Mouse (Mus musculus): ENCODE results near the gene Hba-a1. TPM values are rescaled to one million over a fixed set of nuclear protein-coding genes. Genes with fewer than 3 reads are reported as not detected.
A peak's percentile ranks its signal among the peaks of the same experiment; 100 is the strongest.

Hba-a1 gene
- polyA plus RNA-seq, 1 experiment from 2014 or later: 3,181 TPM

GRCm38 (mm10) chr11:32243205-32243955 lies 39.9 kb upstream of the Hba-a1 start:
- no peak overlapping the region for H3K4me2 ChIP-seq (replicated peaks)
- peak overlapping the region; percentile 30; the same call in 1 of the 2 replicates for H3K27ac ChIP-seq
- ATAC-seq (ENCODE audit: insufficient number of reproducible peaks, insufficient read depth, low FRiP score, low TSS enrichment): no peak
- H3K4me1 ChIP-seq: 0 out of 2 replicates have a peak, but pooled peaks cover 5% of the 10 kb centered on the region
- no peak overlapping the region for H3K9ac ChIP-seq
- H3K36me3 ChIP-seq: peaks cover 61% of the 10 kb centered on the region
- no peaks in the 10 kb centered on the region for H3K9me3 ChIP-seq
- H3K4me3 ChIP-seq: no peak overlapping the region
- 50% methylated on average over 7 of the region's 7 CpGs for WGBS
- no peaks in the 10 kb centered on the region for H3K27me3 ChIP-seq

GRCm38 (mm10) chr11:32244064-32244463 lies 39.2 kb upstream of the Hba-a1 start:
- 63% methylated on average over 3 of the region's 3 CpGs for WGBS
- peak overlapping the region; percentile 60 for H3K27ac ChIP-seq
- H3K27me3 ChIP-seq: no peaks in the 10 kb centered on the region
- H3K36me3 ChIP-seq: peaks cover 61% of the 10 kb centered on the region
- no peak overlapping the region for H3K9ac ChIP-seq
- no peak overlapping the region for H3K4me3 ChIP-seq
- H3K4me1 ChIP-seq: 0 out of 2 replicates have a peak, but pooled peaks cover 5% of the 10 kb centered on the region
- no peaks in the 10 kb centered on the region for H3K9me3 ChIP-seq
- no peak overlapping the region for H3K4me2 ChIP-seq (replicated peaks)
- no peak for ATAC-seq (ENCODE audit: insufficient number of reproducible peaks, insufficient read depth, low FRiP score, low TSS enrichment)

GRCm38 (mm10) chr11:32244617-32245016 lies 38.7 kb upstream of the Hba-a1 start:
- Histone ChIP-seq H3K9me3 (no peaks in the 10 kb centered on the region), H3K36me3 (peaks cover 61% of the 10 kb centered on the region), H3K27ac (peak overlapping the region; percentile 60), H3K4me1 (0 out of 2 replicates have a peak, but pooled peaks cover 5% of the 10 kb centered on the region), H3K27me3 (no peaks in the 10 kb centered on the region), H3K4me3 (no peak overlapping the region), H3K9ac (no peak overlapping the region), H3K4me2 (replicated peaks) (no peak overlapping the region)
- ATAC-seq (ENCODE audit: insufficient number of reproducible peaks, insufficient read depth, low FRiP score, low TSS enrichment): no peak
- WGBS: 90% methylated on average over 1 of the region's 1 CpGs

GRCm38 (mm10) chr11:32245614-32246013 lies 37.7 kb upstream of the Hba-a1 start:
- H3K4me1 ChIP-seq: 0 out of 2 replicates have a peak, but pooled peaks cover 5% of the 10 kb centered on the region
- H3K4me2 ChIP-seq (replicated peaks): no peak overlapping the region
- ATAC-seq (ENCODE audit: insufficient number of reproducible peaks, insufficient read depth, low FRiP score, low TSS enrichment): peak; percentile 53; the same call in 1 of the 2 replicates
- H3K4me3 ChIP-seq: no peak overlapping the region
- 92% methylated on average over 6 of the region's 6 CpGs for WGBS
- no peaks in the 10 kb centered on the region for H3K27me3 ChIP-seq
- H3K9me3 ChIP-seq: no peaks in the 10 kb centered on the region
- no peak overlapping the region for H3K27ac ChIP-seq
- H3K36me3 ChIP-seq: peaks cover 60% of the 10 kb centered on the region
- no peak overlapping the region for H3K9ac ChIP-seq

GRCm38 (mm10) chr11:32247068-32247467 lies 36.2 kb upstream of the Hba-a1 start:
- no peaks in the 10 kb centered on the region for H3K9me3 ChIP-seq
- peaks cover 53% of the 10 kb centered on the region for H3K36me3 ChIP-seq
- H3K27me3 ChIP-seq: no peaks in the 10 kb centered on the region
- H3K27ac ChIP-seq: no peak overlapping the region
- ATAC-seq (ENCODE audit: insufficient number of reproducible peaks, insufficient read depth, low FRiP score, low TSS enrichment): no peak
- 0 out of 2 replicates have a peak, but pooled peaks cover 5% of the 10 kb centered on the region for H3K4me1 ChIP-seq
- no peak overlapping the region for H3K9ac ChIP-seq
- H3K4me3 ChIP-seq: no peak overlapping the region
- no peak overlapping the region for H3K4me2 ChIP-seq (replicated peaks)

GRCm38 (mm10) chr11:32248350-32248749 lies 35.0 kb upstream of the Hba-a1 start:
- ATAC-seq (ENCODE audit: insufficient number of reproducible peaks, insufficient read depth, low FRiP score, low TSS enrichment): no peak
- H3K27ac ChIP-seq: no peak overlapping the region
- 0 out of 2 replicates have a peak, but pooled peaks cover 2% of the 10 kb centered on the region for H3K4me1 ChIP-seq
- H3K4me3 ChIP-seq: no peak overlapping the region
- peaks cover 59% of the 10 kb centered on the region for H3K36me3 ChIP-seq
- H3K27me3 ChIP-seq: no peaks in the 10 kb centered on the region
- WGBS: 89% methylated on average over 3 of the region's 3 CpGs
- no peak overlapping the region for H3K4me2 ChIP-seq (replicated peaks)
- no peaks in the 10 kb centered on the region for H3K9me3 ChIP-seq
- no peak overlapping the region for H3K9ac ChIP-seq

GRCm38 (mm10) chr11:32250880-32251763 lies 32.2 kb upstream of the Hba-a1 start:
- Histone ChIP-seq H3K9me3 (no peaks in the 10 kb centered on the region), H3K9ac (no peak overlapping the region), H3K4me1 (no peaks in the 10 kb centered on the region), H3K36me3 (peaks cover 55% of the 10 kb centered on the region), H3K4me2 (replicated peaks) (no peak overlapping the region), H3K4me3 (no peak overlapping the region), H3K27me3 (no peaks in the 10 kb centered on the region), H3K27ac (no peak overlapping the region)
- ATAC-seq (ENCODE audit: insufficient number of reproducible peaks, insufficient read depth, low FRiP score, low TSS enrichment): no peak
- 85% methylated on average over 8 of the region's 8 CpGs for WGBS

- H3K27me3 ChIP-seq: no peaks in the 10 kb centered on the region
- H3K4me2 ChIP-seq (replicated peaks): no peak overlapping the region
- no peak overlapping the region for H3K27ac ChIP-seq
- no peak overlapping the region for H3K9ac ChIP-seq
- no peak for ATAC-seq (ENCODE audit: insufficient number of reproducible peaks, insufficient read depth, low FRiP score, low TSS enrichment)
- no peak overlapping the region for H3K4me3 ChIP-seq
- H3K4me1 ChIP-seq: no peaks in the 10 kb centered on the region
- 100% methylated on average over 1 of the region's 1 CpGs for WGBS
- peaks cover 37% of the 10 kb centered on the region for H3K36me3 ChIP-seq
- no peaks in the 10 kb centered on the region for H3K9me3 ChIP-seq
Measured at GRCm38 (mm10) chr11:32253121-32253520, 30.2 kb upstream of the Hba-a1 start.

- Histone ChIP-seq H3K4me3 (no peak overlapping the region), H3K36me3 (peaks cover 28% of the 10 kb centered on the region), H3K9ac (no peak overlapping the region), H3K27me3 (no peaks in the 10 kb centered on the region), H3K4me1 (no peaks in the 10 kb centered on the region), H3K4me2 (replicated peaks) (no peak overlapping the region), H3K27ac (no peak overlapping the region), H3K9me3 (no peaks in the 10 kb centered on the region)
- 100% methylated on average over 1 of the region's 1 CpGs for WGBS
- no peak for ATAC-seq (ENCODE audit: insufficient number of reproducible peaks, insufficient read depth, low FRiP score, low TSS enrichment)
Measured at GRCm38 (mm10) chr11:32256146-32256545, 27.2 kb upstream of the Hba-a1 start.

GRCm38 (mm10) chr11:32256566-32256965 lies 26.7 kb upstream of the Hba-a1 start:
- H3K36me3 ChIP-seq: peaks cover 24% of the 10 kb centered on the region
- H3K9ac ChIP-seq: no peak overlapping the region
- H3K4me1 ChIP-seq: no peaks in the 10 kb centered on the region
- no peak for ATAC-seq (ENCODE audit: insufficient number of reproducible peaks, insufficient read depth, low FRiP score, low TSS enrichment)
- H3K27ac ChIP-seq: 0 out of 2 replicates have a peak overlapping the region, but pooled peaks have one; percentile 14
- no peaks in the 10 kb centered on the region for H3K27me3 ChIP-seq
- no peak overlapping the region for H3K4me3 ChIP-seq
- no peak overlapping the region for H3K4me2 ChIP-seq (replicated peaks)
- no peaks in the 10 kb centered on the region for H3K9me3 ChIP-seq
- WGBS: 86% methylated on average over 3 of the region's 3 CpGs

GRCm38 (mm10) chr11:32262674-32263415 lies 20.5 kb upstream of the Hba-a1 start:
- peaks cover 5% of the 10 kb centered on the region for H3K36me3 ChIP-seq
- no peaks in the 10 kb centered on the region for H3K9me3 ChIP-seq
- H3K9ac ChIP-seq: no peak overlapping the region
- ATAC-seq (ENCODE audit: insufficient number of reproducible peaks, insufficient read depth, low FRiP score, low TSS enrichment): no peak
- 74% methylated on average over 10 of the region's 10 CpGs for WGBS
- H3K4me1 ChIP-seq: peaks cover 6% of the 10 kb centered on the region
- no peak overlapping the region for H3K4me2 ChIP-seq (replicated peaks)
- H3K27ac ChIP-seq: no peak overlapping the region; the same call in 1 of the 2 replicates
- no peaks in the 10 kb centered on the region for H3K27me3 ChIP-seq
- no peak overlapping the region for H3K4me3 ChIP-seq
